In the genomic region with DNA sequence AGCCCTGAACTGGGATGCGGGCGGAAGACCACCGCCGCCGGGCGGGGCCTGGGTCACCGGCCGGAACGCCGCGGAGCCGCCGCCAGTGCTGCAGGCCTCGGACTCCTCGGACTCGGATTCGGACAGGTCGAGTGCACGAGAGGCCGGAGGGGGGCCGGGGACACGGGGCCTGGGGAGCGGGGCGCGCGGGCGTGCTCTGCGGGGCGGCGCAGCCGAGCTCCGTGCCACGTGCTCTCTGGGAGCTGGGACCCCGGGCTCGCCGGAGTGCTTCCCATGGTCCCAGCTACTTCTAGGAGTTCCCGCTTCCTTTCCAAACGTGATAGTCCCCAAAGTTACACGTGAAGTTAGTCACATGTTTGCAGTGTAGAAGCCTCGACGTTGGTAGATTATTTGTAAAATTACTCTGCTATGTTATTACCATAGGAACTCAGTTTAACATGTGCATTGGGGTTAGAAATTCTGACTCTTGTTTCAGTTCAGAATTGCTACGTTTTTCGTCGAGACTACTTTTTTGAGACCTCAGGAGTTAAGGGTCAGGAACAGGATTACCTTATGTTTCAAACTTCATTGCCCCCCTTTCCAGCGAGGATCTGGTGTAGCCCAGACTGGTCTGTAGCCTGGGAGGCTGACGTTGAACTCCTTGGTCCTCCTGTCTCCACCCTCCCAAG, we compare ENCODE assay signal across 8 mouse cellular contexts. TPM values are rescaled to one million over a fixed set of nuclear protein-coding genes. Genes with fewer than 3 reads are reported as not detected.
DNase-seq lines count a peak whose midpoint lies in the region; ATAC-seq and TF ChIP-seq lines count a peak whose summit lies in the region.

No protein-coding gene starts in this region.

- no peaks in the 10 kb centered on the region for H3K9me3 ChIP-seq in G1E (replicated peaks)

- no peak for TF ChIP-seq POLR2A in embryonic fibroblast, embryonic 13.5 days (IDR thresholded peaks at IDR 0.05; ENCODE audit: low read depth, low read length)

- peak overlapping the region; percentile 82 for H3K4me3 ChIP-seq in G1E (ENCODE audit: low read depth, low read length)
- H3K4me3 ChIP-seq in embryonic fibroblast, embryonic 13.5 days (ENCODE audit: insufficient read depth, low read length) = peak overlapping the region; percentile 85

- H3K27ac ChIP-seq in embryonic fibroblast, embryonic 13.5 days (ENCODE audit: insufficient read depth, low read length) = no peak overlapping the region

- H3K27me3 ChIP-seq in G1E (ENCODE audit: insufficient read depth, low read length) = no peaks in the 10 kb centered on the region

- intact Hi-C loops in heart, postnatal 10 days (cut with DNase I) = no loop called here

- ATAC-seq in G1E (ENCODE audit: extremely low read depth, insufficient number of reproducible peaks, low FRiP score, poor library complexity, severe bottlenecking) = peak; percentile 7; the same call in 1 of the 2 replicates
- ATAC-seq in erythroid progenitor cell, adult 5-6 weeks (replicated peaks; ENCODE audit: low FRiP score, poor library complexity, severe bottlenecking) = no peak

- peaks cover 30% of the 10 kb centered on the region for H3K36me3 ChIP-seq in G1E (replicated peaks)

- DNase-seq in G1E (ENCODE audit: low spot score) = peak; percentile 39
- peak; percentile 22 to 27 for DNase-seq in adrenal gland, postnatal 4 days (ENCODE audit: low spot score in 2 of 2)
- peak; percentile 41 to 57 for DNase-seq in heart, postnatal 10 days
- peak; percentile 30 to 65 for DNase-seq in kidney, postnatal 25 days
- peak; percentile 7 for DNase-seq in lung, postnatal 36 days
- peak; percentile 33 for DNase-seq in right cerebral cortex, postnatal 25 days

- no peak for TF ChIP-seq CTCF in G1E (IDR thresholded peaks at IDR 0.05; ENCODE audit: low read depth, low read length)
- no peak for TF ChIP-seq CTCF in embryonic fibroblast, embryonic 13.5 days (IDR thresholded peaks at IDR 0.05; ENCODE audit: borderline replicate concordance, insufficient read depth, low read length)

- H3K4me1 ChIP-seq in G1E (ENCODE audit: insufficient read depth, low read depth, low read length) = peaks cover 26% of the 10 kb centered on the region
- peaks cover 4% of the 10 kb centered on the region for H3K4me1 ChIP-seq in embryonic fibroblast, embryonic 13.5 days (ENCODE audit: control insufficient read depth, insufficient read depth, low read length)

RNA-seq across cellular contexts. Expression of gene Naf1, which starts 1.0 kb away (rescaled TPM):
- total RNA-seq in G1E (2014; fragmentation: Nextera tagmentation) (63.4 and 87.9 TPM in 2 replicates), G1E (2017) (14.6 and 15.5 TPM in 2 replicates)
- 47.7 and 62.5 TPM in 2 replicates for polyA plus RNA-seq in G1E (2012)
- total RNA-seq in adrenal gland, postnatal 4 days (2021) = 10 to 100 TPM; 17.5 to 18.3 TPM
- 15.4 and 16.0 TPM in 2 replicates for polyA plus RNA-seq in embryonic fibroblast, embryonic 13.5 days (2011; ENCODE audit: insufficient read length, low read depth, missing spikeins)
- total RNA-seq in heart, postnatal 10 days (2021) = 1 to 10 TPM; 7.6 to 8.4 TPM
- 1.4 and 10.9 TPM in 2 replicates for total RNA-seq in erythroid progenitor cell, adult 5-6 weeks (2015; ENCODE audit: low replicate concordance)
- 1.5 and 4.4 TPM in 2 replicates for total RNA-seq in erythroid progenitor cell, adult 5-6 weeks (2017; ENCODE audit: low replicate concordance)
